Mouse (Mus musculus): ENCODE results near the gene Naip6.
"Not testable (repeated sequence)": the region's sequence is repeated elsewhere in the genome, so short reads cannot be mapped to it uniquely, and the experiment has no call there.

Naip6 gene

GRCm38 (mm10) chr13:100317256-100317893, at the start of gene Naip6:
Naip6 (minus strand) TSS chr13:100317674.
- POLR2A ChIA-PET, CTCF ChIA-PET: not testable (repeated sequence)

- CTCF ChIA-PET: not testable (repeated sequence)
- POLR2A ChIA-PET: interaction anchor here in 1 of 4 experiments (0.8 kb wide), 1 partner anchor 73 kb away, joined by 3 read pairs; no protein-coding TSS in a partner anchor
These were observed 34.8 kb upstream of the Naip6 start for GRCm38 (mm10) chr13:100352315-100352714.

DNA sequence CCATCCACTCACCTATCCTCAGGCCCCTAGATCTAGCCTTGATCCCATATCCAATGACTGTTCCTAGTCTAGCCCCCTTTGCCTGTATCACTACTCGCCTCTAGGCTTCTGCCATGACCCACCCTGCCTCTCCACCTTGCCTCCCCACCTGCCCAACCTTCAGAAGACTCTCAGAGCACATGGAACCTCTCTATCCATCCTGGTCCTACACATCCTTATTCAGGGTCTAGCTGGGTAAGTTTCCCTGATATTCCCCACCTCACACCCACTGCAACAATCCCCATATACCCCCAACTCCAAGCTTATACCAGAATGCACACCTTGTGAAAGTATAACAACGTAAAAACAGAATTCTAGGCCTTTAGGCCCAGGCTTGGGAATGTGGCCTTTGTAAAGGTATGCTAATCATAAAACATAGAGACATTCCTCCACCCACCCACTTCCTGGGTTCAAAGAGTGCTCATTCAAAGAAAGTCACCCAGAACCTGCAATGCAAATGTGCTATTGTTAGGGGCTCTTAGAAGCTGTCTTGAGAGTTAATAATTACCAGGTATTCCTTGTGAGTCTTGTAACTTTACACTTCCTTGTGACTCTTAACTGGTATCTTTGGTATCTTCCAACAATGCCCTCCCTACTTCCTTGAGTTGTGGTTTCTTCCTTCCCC, 32.2 kb upstream of the Naip6 start:
- CTCF ChIA-PET, POLR2A ChIA-PET: not testable (repeated sequence)

- ChIA-PET CTCF (no interaction called here), POLR2A (no interaction called here)
These were observed 24.3 kb upstream of the Naip6 start for GRCm38 (mm10) chr13:100341822-100342221.

- POLR2A ChIA-PET, CTCF ChIA-PET: not testable (repeated sequence)
These were observed 14.3 kb upstream of the Naip6 start for GRCm38 (mm10) chr13:100331728-100332127.

DNA sequence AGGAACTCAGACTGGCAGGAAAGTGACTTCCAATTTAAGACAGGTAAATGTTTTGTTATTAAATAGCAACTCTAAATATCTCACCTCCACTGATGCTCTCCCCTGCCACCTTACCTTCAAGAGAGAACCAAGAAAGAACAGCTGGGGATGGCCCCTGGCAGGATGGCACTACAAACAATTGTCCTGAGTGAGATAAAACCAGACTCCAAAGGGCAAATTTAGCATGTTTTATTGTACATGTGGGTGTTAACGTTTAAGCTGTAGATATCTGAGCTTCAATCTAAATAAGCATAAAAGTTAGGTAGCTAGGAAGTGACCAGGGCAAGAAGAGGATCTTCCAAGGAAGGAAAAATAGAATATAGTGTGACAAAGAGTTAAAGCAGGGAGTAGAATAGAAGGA, 11.4 kb upstream of the Naip6 start:
- CTCF ChIA-PET, POLR2A ChIA-PET: not testable (repeated sequence)

DNA sequence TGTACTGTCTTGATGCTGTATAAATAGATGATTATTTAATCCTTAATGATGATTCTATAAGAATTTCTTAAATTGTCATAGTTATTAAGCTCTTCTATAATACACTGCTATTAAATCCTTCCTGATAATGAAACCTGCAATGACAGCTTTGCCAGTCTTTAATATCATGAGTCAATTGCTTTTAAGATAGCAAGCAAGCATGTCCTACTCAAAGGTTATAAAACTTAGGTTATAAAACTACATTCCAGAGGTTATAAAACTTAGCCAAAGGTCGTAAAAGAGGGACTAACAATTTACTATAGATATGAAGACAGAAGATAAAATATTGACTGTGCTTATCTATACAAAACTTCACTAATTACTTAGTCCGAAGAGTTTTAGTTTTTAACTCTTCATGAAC, 10.6 kb upstream of the Naip6 start:
- POLR2A ChIA-PET: not testable (repeated sequence)

GRCm38 (mm10) chr13:100322266-100322837, 4.9 kb upstream of the Naip6 start:
- POLR2A ChIA-PET, CTCF ChIA-PET: not testable (repeated sequence)

More for the DNA sequence above, 10.6 kb upstream of the Naip6 start:
- CTCF ChIA-PET: not testable (repeated sequence)

- POLR2A ChIA-PET: no interaction called here
These were observed 32.9 kb downstream of the Naip6 start for GRCm38 (mm10) chr13:100284611-100285010.

DNA sequence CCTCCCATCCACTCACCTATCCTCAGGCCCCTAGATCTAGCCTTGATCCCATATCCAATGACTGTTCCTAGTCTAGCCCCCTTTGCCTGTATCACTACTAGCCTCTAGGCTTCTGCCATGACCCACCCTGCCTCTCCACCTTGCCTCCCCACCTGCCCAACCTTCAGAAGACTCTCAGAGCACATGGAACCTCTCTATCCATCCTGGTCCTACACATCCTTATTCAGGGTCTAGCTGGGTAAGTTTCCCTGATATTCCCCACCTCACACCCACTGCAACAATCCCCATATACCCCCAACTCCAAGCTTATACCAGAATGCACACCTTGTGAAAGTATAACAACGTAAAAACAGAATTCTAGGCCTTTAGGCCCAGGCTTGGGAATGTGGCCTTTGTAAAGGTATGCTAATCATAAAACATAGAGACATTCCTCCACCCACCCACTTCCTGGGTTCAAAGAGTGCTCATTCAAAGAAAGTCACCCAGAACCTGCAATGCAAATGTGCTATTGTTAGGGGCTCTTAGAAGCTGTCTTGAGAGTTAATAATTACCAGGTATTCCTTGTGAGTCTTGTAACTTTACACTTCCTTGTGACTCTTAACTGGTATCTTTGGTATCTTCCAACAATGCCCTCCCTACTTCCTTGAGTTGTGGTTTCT, 45.9 kb downstream of the Naip6 start:
- CTCF ChIA-PET, POLR2A ChIA-PET: not testable (repeated sequence)

More at GRCm38 (mm10) chr13:100284611-100285010, 32.9 kb downstream of the Naip6 start:
- CTCF ChIA-PET: interaction anchor here in 1 of 4 experiments (0.5 to 1.0 kb wide), 2 partner anchors 125 to 127 kb away, joined by 3 read pairs; no protein-coding TSS in a partner anchor

GRCm38 (mm10) chr13:100256996-100257395, 60.5 kb downstream of the Naip6 start:
- CTCF ChIA-PET: not testable (repeated sequence)
- POLR2A ChIA-PET: interaction anchor here in 1 of 4 experiments (0.5 kb wide), 1 partner anchor 15 kb away, joined by 4 read pairs; no protein-coding TSS in a partner anchor

DNA sequence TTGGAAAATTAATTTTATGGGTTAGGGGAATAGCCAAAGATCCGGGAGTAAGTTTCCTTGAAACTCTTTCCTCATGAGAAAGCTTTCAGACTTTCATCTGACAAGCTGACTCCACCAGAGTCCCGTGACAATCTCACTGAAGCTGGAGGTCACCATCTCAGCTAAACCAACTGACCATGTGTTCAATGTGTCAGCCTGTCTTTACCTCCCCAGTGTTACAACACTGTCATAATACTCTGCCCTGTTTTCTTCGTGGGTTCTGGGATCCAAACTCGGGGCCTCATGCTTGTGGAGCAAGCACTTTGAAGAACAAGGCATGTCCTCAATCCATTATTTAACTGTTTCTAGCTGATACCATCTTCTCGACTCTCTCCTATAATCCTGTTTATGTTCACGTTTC, 61.5 kb downstream of the Naip6 start:
- CTCF ChIA-PET, POLR2A ChIA-PET: not testable (repeated sequence)

- POLR2A ChIA-PET, CTCF ChIA-PET: not testable (repeated sequence)
These were observed 65.6 kb downstream of the Naip6 start for GRCm38 (mm10) chr13:100251897-100252296.

- POLR2A ChIA-PET, CTCF ChIA-PET: not testable (repeated sequence)
These were observed 70.5 kb downstream of the Naip6 start for GRCm38 (mm10) chr13:100246896-100247519.

DNA sequence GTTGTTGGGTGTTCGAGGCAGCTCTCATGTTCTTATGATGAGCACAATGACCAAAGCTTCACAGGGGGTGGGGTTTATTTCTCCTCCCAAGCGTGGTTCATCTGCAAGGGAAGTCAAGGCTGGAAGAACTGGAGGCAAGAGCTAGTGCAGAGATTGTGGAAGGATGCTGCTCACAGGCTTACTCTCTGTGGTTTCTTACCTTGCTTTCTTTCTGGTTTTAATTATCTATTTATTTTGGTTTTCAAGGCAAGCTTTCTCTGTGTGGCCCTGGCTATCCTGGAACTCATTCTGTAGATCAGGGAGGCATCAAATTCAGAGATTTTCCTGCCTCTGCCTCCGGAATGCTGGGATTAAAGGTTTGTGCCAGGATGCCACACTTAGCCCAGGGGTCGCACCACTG, 71.3 kb downstream of the Naip6 start, which contains the start of gene Naip5:
Naip5 (minus strand) TSS at position 101 of the 400 bp plus-strand sequence.
- POLR2A ChIA-PET, CTCF ChIA-PET: not testable (repeated sequence)

- POLR2A ChIA-PET: no interaction called here
- CTCF ChIA-PET: interaction anchor here in 1 of 4 experiments (0.6 kb wide), 1 partner anchor 293 kb away, joined by 3 read pairs; no protein-coding TSS in a partner anchor
These were observed 73.8 kb downstream of the Naip6 start for GRCm38 (mm10) chr13:100243702-100244101.

Data from embryonic stem cell, embryonic (primary cell).